Mouse (Mus musculus) c-Kit-positive CD71-positive TER-119-negative erythroid progenitor cells, embryonic 14.5 days (primary cell): ENCODE data around the gene Lyst.
"Not testable (repeated sequence)": the region's sequence is repeated elsewhere in the genome, so short reads cannot be mapped to it uniquely, and the experiment has no call there.

Source experiments
- DNase-seq: peaks from one replicate; pipeline ENCODE4 v3.0.0-alpha.2; 2013; ENCODE audit warnings: low read depth

The Lyst gene

GRCm38 (mm10) chr13:13590048-13591011 is at the start of gene Lyst:
Lyst (plus strand) TSS chr13:13590397.
- DNase-seq: peak; percentile 95

DNA sequence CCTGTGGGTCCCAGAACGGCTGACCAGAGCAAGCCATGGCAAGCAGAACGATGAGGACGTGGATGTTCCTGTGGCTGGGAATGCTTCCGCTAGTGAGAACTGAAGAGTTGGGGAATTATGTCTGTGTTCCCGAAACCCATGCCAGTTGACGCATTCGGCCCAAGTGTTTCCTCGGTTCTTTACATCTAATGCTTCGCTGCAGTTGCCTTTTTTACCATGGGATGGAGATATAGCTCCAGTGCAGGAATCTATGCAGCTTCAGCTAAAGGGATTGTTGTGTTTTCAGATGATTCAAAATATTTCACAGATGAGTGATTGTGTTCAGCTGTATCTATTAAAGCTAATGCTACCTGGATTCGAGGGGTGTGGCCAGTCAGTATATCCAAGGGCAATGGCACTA is 47.1 kb upstream of the Lyst start:
- DNase-seq: not testable (repeated sequence)

DNA sequence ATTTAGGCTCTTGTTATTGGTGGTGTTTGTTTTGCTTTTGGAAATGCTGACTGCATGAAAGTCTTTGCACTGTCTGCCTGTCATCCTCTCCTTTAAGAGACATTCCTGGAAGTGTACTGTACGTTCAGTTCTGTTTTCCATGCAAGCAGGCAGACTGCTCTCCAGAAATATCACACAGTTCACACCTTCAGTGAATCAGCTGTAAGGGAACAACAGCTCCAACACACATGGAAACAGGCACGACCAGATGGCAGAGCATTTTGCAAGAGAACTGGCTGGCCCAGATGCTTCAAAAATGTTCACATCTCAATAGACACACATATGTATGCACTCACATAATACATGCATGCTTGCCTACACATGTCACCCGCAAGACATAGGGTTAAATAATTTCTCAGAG is 43.4 kb upstream of the Lyst start:
- DNase-seq: no peak

GRCm38 (mm10) chr13:13547889-13548288 is 42.3 kb upstream of the Lyst start:
- DNase-seq: no peak

- no peak for DNase-seq
Observed at GRCm38 (mm10) chr13:13548431-13549190, 41.6 kb upstream of the Lyst start.

- DNase-seq: no peak
Observed at GRCm38 (mm10) chr13:13549687-13550660, 40.2 kb upstream of the Lyst start.

DNA sequence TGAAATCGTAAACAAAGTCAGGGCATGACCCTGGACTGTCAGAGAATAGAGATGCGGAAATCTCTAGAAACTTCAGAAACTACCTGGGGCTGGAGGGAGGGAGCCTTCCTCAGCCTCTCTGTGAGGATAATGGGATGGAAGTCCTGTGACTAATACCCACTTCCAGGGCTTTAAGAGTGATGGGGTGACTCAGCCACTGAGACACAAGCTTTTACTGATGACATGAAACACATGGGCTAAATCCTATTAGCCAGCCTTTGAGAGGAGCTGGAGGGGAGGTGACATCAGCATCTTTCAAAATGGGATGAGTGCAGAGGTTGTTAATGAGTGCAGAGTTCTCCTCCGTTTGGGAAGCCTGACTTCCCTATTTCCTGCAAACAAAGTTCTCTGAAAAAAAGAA is 38.2 kb upstream of the Lyst start:
- no peak for DNase-seq

DNA sequence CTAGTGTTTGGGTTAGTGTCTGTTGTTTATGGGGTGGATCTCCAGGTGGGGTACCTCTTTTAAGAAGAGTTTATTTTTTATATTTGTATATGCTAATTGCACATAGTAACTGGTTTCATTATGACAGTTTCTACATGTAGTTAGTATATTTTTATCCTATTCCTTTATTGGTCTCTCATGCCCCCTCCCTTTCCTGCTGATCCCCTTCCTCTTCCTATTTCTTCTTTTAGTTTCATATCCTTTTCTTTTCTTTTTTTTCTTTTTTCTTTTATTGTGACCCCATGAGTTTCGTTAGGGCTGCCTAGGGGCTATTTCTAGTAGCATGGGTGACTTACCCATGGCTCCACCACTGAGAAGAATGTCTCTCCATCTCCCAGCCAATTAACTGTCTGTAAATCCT is 36.5 kb upstream of the Lyst start:
- DNase-seq: no peak

DNA sequence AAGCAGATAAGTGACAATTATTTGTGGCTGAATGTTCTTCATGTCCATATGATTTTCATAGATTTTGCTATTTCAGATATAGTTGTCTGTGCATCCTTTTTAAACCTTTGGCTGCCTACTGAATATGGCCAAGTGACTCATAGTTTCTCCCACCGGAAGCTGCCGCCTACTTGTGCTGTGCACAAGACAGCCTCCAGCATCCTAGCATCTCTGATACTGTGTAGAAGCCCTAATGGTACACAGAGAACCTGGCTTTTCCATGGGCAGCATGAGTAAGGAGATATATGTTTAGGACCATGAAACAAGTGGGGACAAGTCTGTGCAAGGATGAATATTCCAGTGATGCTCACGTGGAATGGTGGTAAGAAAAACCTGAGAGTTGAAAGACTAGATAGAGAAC is 35.0 kb upstream of the Lyst start:
- no peak for DNase-seq

GRCm38 (mm10) chr13:13557001-13557743 is 33.0 kb upstream of the Lyst start:
- no peak for DNase-seq

- DNase-seq: no peak
Observed at GRCm38 (mm10) chr13:13558251-13558650, 31.9 kb upstream of the Lyst start.

DNA sequence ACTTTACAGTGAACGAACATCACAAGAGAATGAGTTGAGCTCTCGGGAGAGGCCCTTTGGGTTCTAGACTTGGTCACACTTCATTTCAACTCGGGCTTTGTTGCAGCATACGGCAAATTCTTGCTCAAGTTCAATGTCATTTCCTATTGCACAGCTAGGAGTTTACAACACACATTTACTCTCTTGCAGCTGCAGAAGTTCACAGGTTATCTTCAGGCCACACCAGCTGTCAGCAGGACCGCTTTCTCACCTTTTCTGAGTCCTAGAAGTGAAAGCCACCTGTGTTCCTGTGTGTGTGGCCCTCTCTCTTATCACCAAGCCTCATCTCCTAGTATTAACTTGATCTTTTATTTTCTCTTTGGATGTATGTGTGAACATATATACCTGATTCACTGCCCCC is 31.3 kb upstream of the Lyst start:
- no peak for DNase-seq

GRCm38 (mm10) chr13:13562571-13562970 is 27.6 kb upstream of the Lyst start:
- DNase-seq: no peak

GRCm38 (mm10) chr13:13564116-13564515 is 26.1 kb upstream of the Lyst start:
- no peak for DNase-seq

GRCm38 (mm10) chr13:13564541-13564940 is 25.7 kb upstream of the Lyst start:
- DNase-seq: no peak

DNA sequence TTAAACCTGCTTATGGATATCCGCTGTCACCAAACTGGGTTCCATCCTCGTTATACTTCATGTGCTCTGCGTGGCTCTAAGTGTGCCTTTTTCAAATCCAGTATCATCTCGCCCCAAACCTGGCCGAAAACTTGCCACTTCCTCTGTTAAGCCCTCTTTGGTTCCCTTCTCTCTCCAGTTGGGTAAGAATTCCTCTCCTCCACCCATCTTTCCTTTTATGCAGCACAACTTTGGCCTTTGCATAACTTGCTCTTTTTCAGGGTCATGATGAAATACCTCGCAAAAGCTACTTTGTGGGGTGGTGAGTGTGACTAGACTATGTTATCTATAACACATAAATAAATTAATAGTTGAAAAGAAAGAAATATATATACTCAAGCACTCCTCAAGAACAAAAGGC is 22.6 kb upstream of the Lyst start:
- no peak for DNase-seq

DNA sequence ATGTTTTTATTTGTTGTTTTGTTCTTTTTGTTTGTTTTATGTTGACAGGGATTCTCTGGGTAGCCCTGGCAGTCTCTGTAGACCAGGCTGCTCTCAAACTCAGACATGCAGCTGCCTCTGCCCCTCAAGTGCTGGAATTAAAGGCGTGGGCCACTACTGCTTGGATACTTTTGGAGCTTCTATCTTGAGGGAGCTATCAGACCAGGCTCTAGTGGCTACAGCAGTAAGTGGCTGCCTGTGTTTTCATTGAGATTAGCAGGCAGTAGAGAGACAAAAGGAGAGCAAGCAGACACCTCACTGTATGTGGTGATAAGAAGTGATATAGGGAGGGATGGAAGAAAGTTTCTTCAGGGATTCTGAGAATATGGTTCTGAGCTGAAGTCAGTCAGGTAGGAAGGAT is 21.4 kb upstream of the Lyst start:
- DNase-seq: no peak

DNA sequence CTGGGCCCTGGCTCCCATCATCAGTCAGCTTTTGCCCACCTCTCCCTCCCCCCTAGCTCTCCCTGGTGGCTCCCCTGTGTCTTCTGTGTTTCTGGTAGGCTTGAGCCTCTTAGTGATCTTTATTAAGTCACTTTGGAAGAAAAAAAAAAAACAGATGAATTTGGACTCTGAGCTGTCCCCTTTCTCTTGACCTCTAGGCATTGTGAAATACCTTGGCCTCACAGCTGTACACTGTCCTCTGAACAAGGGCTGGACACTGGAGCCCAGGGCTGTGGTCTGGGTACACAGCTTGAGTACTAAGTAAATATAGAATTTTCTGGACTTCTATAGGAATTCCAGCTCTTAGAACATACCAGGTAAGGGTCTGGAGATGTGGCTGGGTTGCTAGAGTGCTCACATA is 20.6 kb upstream of the Lyst start:
- no peak for DNase-seq

DNA sequence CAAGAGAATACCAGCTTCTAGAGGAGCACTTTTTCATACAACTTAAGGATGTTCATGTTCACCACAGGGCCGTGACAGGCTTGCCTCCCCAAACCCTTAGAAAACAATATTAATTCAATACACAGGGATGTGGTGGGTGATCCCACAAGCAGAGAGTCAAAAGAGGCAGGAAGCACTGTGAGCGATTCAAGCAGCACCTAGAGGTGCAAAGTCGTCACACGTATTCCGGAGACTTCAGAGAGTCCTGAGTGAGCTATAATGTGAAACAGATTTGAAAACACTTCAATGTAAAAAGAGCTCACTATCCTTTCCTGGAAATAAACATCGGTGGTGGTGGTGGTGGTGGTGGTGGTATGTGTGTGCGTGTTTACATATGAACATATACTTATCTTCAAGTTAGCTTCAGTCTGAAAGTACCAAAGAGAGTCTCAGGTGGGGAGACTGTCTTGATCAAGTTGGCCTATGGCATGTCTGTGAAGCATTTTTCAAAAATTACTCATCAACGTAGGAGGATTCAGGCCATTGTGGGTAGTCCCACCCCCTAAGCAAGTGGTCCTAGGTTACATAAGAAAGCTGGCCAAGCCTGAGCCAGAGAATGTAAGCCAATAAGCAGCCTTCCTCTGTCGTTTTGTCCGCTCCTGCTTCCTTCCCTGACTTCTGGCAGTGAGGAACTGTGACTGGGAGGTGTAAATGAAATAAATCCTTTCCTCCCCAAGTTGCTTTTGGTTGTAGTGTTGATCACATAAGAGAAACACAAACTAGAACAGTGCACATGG is 17.9 kb upstream of the Lyst start:
- no peak for DNase-seq

DNA sequence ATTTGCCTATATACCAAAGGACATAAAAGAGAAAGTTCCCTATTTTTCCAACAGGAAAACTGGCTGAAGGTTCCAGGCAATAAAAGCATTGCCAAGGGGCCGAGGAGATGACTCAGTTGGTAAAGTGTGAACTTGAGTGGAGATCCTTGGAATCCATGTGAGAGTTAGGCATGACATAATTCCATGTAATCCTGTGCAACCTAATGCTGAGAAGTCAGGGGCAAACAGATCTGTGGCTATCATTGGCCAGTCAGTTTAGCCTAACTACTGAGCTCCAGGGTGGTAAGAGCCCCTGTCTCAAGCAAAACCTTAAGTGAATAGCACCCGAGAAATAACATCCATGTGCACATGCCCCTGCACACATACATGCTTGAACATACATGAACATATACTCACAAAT is 17.3 kb upstream of the Lyst start:
- no peak for DNase-seq
